Mouse (Mus musculus) retina, embryonic 14.5 days (tissue): ENCODE data around the gene Pou5f1.

Experiments used
- DNase-seq: peaks from one replicate; pipeline ENCODE4 v3.0.0-alpha.2; 2015; ENCODE audit warnings: low spot score

Gene Pou5f1

DNA sequence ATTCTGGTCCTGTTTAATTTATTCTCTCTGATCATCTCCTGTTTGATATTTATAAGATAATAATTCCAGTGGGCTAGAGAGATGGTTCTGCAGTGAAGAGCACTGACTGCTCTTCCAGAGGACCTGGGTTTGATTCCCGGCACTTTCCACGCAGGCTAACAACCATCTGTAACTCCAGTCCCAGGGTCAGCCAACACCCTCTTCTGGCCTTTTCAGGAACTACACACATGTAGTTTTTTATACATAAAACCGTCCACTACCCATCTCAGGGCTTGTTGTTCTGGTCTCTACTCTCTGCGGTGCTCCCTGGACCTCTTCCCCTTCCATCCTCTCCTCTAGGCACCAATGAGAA is 44.3 kb downstream of the Pou5f1 start:
- DNase-seq = no peak

DNA sequence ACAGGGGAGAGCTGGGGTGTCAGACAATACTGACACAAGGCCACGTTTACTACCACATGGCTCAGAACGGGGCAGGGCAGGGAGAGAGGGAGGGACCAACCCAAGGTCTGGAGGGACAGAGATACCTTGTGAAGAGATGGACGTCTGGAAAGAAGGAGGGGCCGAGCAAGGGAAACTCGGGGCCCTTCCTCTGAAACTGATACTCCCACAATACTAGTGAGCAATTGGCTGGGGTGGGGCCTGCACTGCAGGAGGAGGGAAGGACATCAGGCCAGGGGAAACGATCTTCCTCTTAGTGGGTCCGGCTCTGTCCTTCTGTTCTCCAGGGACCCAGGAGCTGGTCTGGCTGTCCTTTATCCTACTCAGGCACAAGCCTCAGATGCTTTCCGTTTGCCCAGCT is 45.1 kb downstream of the Pou5f1 start:
- no peak for DNase-seq

GRCm38 (mm10) chr17:35551881-35552414 is 46.1 kb downstream of the Pou5f1 start, which contains the start of gene Cdsn:
Gene Cdsn (plus strand): TSS chr17:35552128.
- no peak for DNase-seq

- DNase-seq = no peak
Observed at GRCm38 (mm10) chr17:35554321-35554720, 48.5 kb downstream of the Pou5f1 start.

GRCm38 (mm10) chr17:35554761-35555397 is 49.1 kb downstream of the Pou5f1 start:
- no peak for DNase-seq

GRCm38 (mm10) chr17:35556186-35556765 is 50.5 kb downstream of the Pou5f1 start:
- no peak for DNase-seq

DNA sequence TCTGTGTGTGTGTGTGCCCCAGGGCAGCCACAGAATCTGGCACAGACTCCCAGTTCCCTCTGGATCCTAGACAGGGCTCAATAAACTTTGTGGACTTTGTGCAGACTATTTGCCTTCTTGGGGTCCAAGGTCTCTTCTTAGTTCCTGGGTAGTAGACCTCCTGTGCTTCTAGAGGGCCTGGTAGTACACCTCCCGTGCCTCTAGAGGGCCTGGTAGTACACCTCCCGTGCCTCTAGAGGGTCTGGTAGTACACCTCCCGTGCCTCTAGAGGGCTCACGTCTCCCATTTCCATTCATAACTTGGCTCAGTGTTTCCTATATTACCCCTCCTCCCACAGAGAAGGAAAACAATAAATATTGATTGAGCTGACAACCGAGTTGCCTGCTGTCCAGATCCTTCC is 51.0 kb downstream of the Pou5f1 start:
- DNase-seq = peak; percentile 72

DNA sequence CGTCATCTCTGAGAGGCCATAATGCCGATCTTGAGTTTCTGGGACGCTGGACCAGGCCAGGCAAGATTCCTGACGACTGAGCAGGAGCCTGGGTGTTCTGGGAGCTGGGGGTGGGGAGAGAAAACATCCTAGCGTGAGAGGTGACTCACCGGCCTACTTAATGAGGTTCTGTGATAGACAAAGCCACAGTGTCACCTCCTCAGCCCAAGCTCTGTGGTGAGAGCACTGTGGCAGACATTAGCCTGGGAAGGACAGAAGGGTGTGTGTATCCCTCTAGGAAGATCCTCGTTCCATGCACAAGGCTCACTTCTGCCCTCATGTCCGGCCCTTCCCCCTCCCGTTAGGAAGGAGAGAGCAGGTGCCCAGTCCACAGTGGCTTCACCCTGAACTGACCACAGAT is 51.5 kb downstream of the Pou5f1 start:
- no peak for DNase-seq

GRCm38 (mm10) chr17:35558216-35558615 is 52.4 kb downstream of the Pou5f1 start:
- DNase-seq = no peak
